Mouse (Mus musculus) embryo, embryonic 10 days (tissue): ENCODE measurements around the gene Ntn1.

Experiments
- DNase-seq: peaks from one replicate; pipeline ENCODE4 v3.0.0-alpha.2; 2015; ENCODE audit warnings: low spot score

Ntn1 gene

GRCm38 (mm10) chr11:68211924-68212578 lies 188.6 kb downstream of the Ntn1 start:
- DNase-seq, result peak; percentile 68

GRCm38 (mm10) chr11:68210714-68211113 lies 189.9 kb downstream of the Ntn1 start:
- no peak for DNase-seq

- no peak for DNase-seq
Measured at GRCm38 (mm10) chr11:68209506-68209905, 191.1 kb downstream of the Ntn1 start.

- no peak for DNase-seq
Measured at GRCm38 (mm10) chr11:68208582-68208981, 192.0 kb downstream of the Ntn1 start.

GRCm38 (mm10) chr11:68208023-68208422 lies 192.6 kb downstream of the Ntn1 start:
- no peak for DNase-seq

- DNase-seq, result no peak
Measured at GRCm38 (mm10) chr11:68205572-68206229, 194.9 kb downstream of the Ntn1 start.

- no peak for DNase-seq
Measured at GRCm38 (mm10) chr11:68204407-68204806, 196.2 kb downstream of the Ntn1 start.

- DNase-seq, result no peak
Measured at GRCm38 (mm10) chr11:68203658-68204315, 196.8 kb downstream of the Ntn1 start.

GRCm38 (mm10) chr11:68202561-68202960 lies 198.1 kb downstream of the Ntn1 start:
- no peak for DNase-seq

GRCm38 (mm10) chr11:68201811-68202459 lies 198.7 kb downstream of the Ntn1 start:
- no peak for DNase-seq

GRCm38 (mm10) chr11:68201063-68201462 lies 199.6 kb downstream of the Ntn1 start:
- no peak for DNase-seq

- DNase-seq, result no peak
Measured at GRCm38 (mm10) chr11:68200500-68200899, 200.1 kb downstream of the Ntn1 start.

GRCm38 (mm10) chr11:68199801-68200423 lies 200.7 kb downstream of the Ntn1 start:
- peak; percentile 63 for DNase-seq

GRCm38 (mm10) chr11:68199103-68199502 lies 201.5 kb downstream of the Ntn1 start:
- no peak for DNase-seq

GRCm38 (mm10) chr11:68198696-68199095 lies 201.9 kb downstream of the Ntn1 start:
- DNase-seq, result no peak

- no peak for DNase-seq
Measured at GRCm38 (mm10) chr11:68197471-68197870, 203.2 kb downstream of the Ntn1 start.

GRCm38 (mm10) chr11:68196566-68196965 lies 204.1 kb downstream of the Ntn1 start:
- no peak for DNase-seq

- DNase-seq, result peak; percentile 39
Measured at GRCm38 (mm10) chr11:68195693-68196176, 204.9 kb downstream of the Ntn1 start.

- DNase-seq, result no peak
Measured at GRCm38 (mm10) chr11:68195168-68195567, 205.5 kb downstream of the Ntn1 start.

- DNase-seq, result no peak
Measured at GRCm38 (mm10) chr11:68190849-68191248, 209.8 kb downstream of the Ntn1 start.

GRCm38 (mm10) chr11:68188695-68189201 lies 211.9 kb downstream of the Ntn1 start:
- no peak for DNase-seq

- no peak for DNase-seq
Measured at GRCm38 (mm10) chr11:68187242-68187641, 213.4 kb downstream of the Ntn1 start.
